Mouse (Mus musculus): Measurements from ENCODE around the gene Epb41l5.
A peak's percentile ranks its signal among the peaks of the same experiment; 100 is the strongest.

Gene Epb41l5

GRCm38 (mm10) chr1:119596954-119597480, 51.8 kb downstream of the Epb41l5 start:
- no peak for DNase-seq

GRCm38 (mm10) chr1:119590041-119590440, 58.8 kb downstream of the Epb41l5 start:
- no peak for DNase-seq

GRCm38 (mm10) chr1:119584974-119585373, 63.8 kb downstream of the Epb41l5 start:
- no peak for DNase-seq

- no peak for DNase-seq
Observed at GRCm38 (mm10) chr1:119570134-119570533, 78.7 kb downstream of the Epb41l5 start.

- DNase-seq, result no peak
Observed at GRCm38 (mm10) chr1:119565531-119565930, 83.3 kb downstream of the Epb41l5 start.

- DNase-seq, result no peak
Observed at GRCm38 (mm10) chr1:119557641-119558395, 91.0 kb downstream of the Epb41l5 start.

- no peak for DNase-seq
Observed at GRCm38 (mm10) chr1:119555651-119556050, 93.1 kb downstream of the Epb41l5 start.

- DNase-seq, result no peak
Observed at GRCm38 (mm10) chr1:119551651-119552050, 97.1 kb downstream of the Epb41l5 start.

- no peak for DNase-seq
Observed at GRCm38 (mm10) chr1:119550064-119550463, 98.7 kb downstream of the Epb41l5 start.

- DNase-seq, result no peak
Observed at GRCm38 (mm10) chr1:119549327-119549689, 99.5 kb downstream of the Epb41l5 start.

- peak; percentile 81 for DNase-seq
Observed at GRCm38 (mm10) chr1:119548668-119549326, 100.0 kb downstream of the Epb41l5 start.

- no peak for DNase-seq
Observed at GRCm38 (mm10) chr1:119546490-119546889, 102.3 kb downstream of the Epb41l5 start.

- no peak for DNase-seq
Observed at GRCm38 (mm10) chr1:119545671-119546070, 103.1 kb downstream of the Epb41l5 start.

- no peak for DNase-seq
Observed at GRCm38 (mm10) chr1:119545164-119545563, 103.6 kb downstream of the Epb41l5 start.

- DNase-seq, result no peak
Observed at GRCm38 (mm10) chr1:119544611-119545155, 104.1 kb downstream of the Epb41l5 start.

GRCm38 (mm10) chr1:119543316-119543715, 105.5 kb downstream of the Epb41l5 start:
- DNase-seq, result no peak

GRCm38 (mm10) chr1:119541570-119541969, 107.2 kb downstream of the Epb41l5 start:
- no peak for DNase-seq

- no peak for DNase-seq
Observed at GRCm38 (mm10) chr1:119540836-119541557, 107.8 kb downstream of the Epb41l5 start.

- no peak for DNase-seq
Observed at GRCm38 (mm10) chr1:119539252-119539651, 109.5 kb downstream of the Epb41l5 start.

- no peak for DNase-seq
Observed at GRCm38 (mm10) chr1:119537651-119538050, 111.1 kb downstream of the Epb41l5 start.

- no peak for DNase-seq
Observed at GRCm38 (mm10) chr1:119536122-119536521, 112.7 kb downstream of the Epb41l5 start.

GRCm38 (mm10) chr1:119534341-119534740, 114.5 kb downstream of the Epb41l5 start:
- no peak for DNase-seq

Data from retina, postnatal 1 day (tissue).